31 mouse cellular contexts compared by ENCODE assay signal in genomic region chr6:136883431-136883915, GRCm38 (mm10). TPM values are rescaled to one million over a fixed set of nuclear protein-coding genes. Genes with fewer than 3 reads are reported as not detected.
DNase-seq lines count a peak whose midpoint lies in the region; ATAC-seq and TF ChIP-seq lines count a peak whose summit lies in the region.
"Had no signal": no experiment of that assay in that cellular context is flagged by ENCODE, and none has a peak within 500 bp of the region (broad histone marks: within the 10 kb centered on the region; RNA-seq: fewer than 3 reads in every experiment).

No protein-coding gene starts in this region.

- H3K4me3 ChIP-seq in heart, adult 2 months, result no peak overlapping the region
- H3K4me3 ChIP-seq: forebrain, embryonic 12.5 days; heart, embryonic 10.5 days; hindbrain, embryonic 10.5 days; intestine, embryonic 15.5 days; limb, embryonic 15.5 days; midbrain, embryonic 10.5 days; stomach, embryonic 15.5 days had no signal

- H3K27ac ChIP-seq in heart, adult 2 months, result no peak overlapping the region
- H3K27ac ChIP-seq: forebrain, embryonic 12.5 days; heart, embryonic 10.5 days; hindbrain, embryonic 10.5 days; intestine, embryonic 15.5 days; limb, embryonic 15.5 days; liver, embryonic 14.5 days; midbrain, embryonic 10.5 days; stomach, embryonic 15.5 days had no signal

- no peak for TF ChIP-seq POLR2A in heart, adult 2 months (IDR thresholded peaks at IDR 0.05; ENCODE audit: insufficient read depth, low read depth, low read length)

- ATAC-seq in monocyte, adult 5-6 weeks (replicated peaks; ENCODE audit: insufficient number of reproducible peaks, low FRiP score, low TSS enrichment, poor library complexity, severe bottlenecking), result no peak
- ATAC-seq: activated CD4-positive, CD25-positive, alpha-beta regulatory T cell, adult 4 months; hindbrain, embryonic 16.5 days; intestine, embryonic 15.5 days; midbrain, embryonic 16.5 days had no signal

- no peaks in the 10 kb centered on the region for H3K36me3 ChIP-seq in heart, adult 2 months (ENCODE audit: control insufficient read depth, insufficient read depth, low read length)
- H3K36me3 ChIP-seq: forebrain, embryonic 12.5 days; heart, embryonic 10.5 days; hindbrain, embryonic 10.5 days; intestine, embryonic 15.5 days; limb, embryonic 15.5 days; midbrain, embryonic 10.5 days; stomach, embryonic 15.5 days had no signal

- H3K4me1 ChIP-seq in heart, adult 2 months (ENCODE audit: control insufficient read depth, insufficient read depth, low read length), result peaks cover 2% of the 10 kb centered on the region
- H3K4me1 ChIP-seq: forebrain, embryonic 12.5 days; hindbrain, embryonic 10.5 days; midbrain, embryonic 10.5 days had no signal

- TF ChIP-seq CTCF in heart, adult 2 months (IDR thresholded peaks at IDR 0.05), result no peak

- H3K27me3 ChIP-seq in heart, adult 2 months (ENCODE audit: control insufficient read depth, insufficient read depth, low read length), result no peaks in the 10 kb centered on the region
- H3K27me3 ChIP-seq: forebrain, embryonic 12.5 days; intestine, embryonic 15.5 days; limb, embryonic 15.5 days; stomach, embryonic 15.5 days had no signal

- intact Hi-C loops in heart, adult 2 months (cut with DNase I), result no loop called here

- H3K79me2 ChIP-seq in heart, adult 2 months (replicated peaks; ENCODE audit: control insufficient read depth, insufficient read depth, low read length), result no peaks in the 10 kb centered on the region

- 59% methylated on average over 3 of the region's 3 CpGs for WGBS in heart, adult 2 months

- no peak for TF ChIP-seq EP300 in heart, adult 2 months (IDR thresholded peaks at IDR 0.05; ENCODE audit: insufficient read depth, low read depth, low read length)

- no peak overlapping the region for H3K9ac ChIP-seq in heart, adult 2 months (ENCODE audit: low read depth, low read length)
- H3K9ac ChIP-seq: forebrain, embryonic 12.5 days; intestine, embryonic 15.5 days; limb, embryonic 15.5 days; liver, embryonic 14.5 days; stomach, embryonic 15.5 days had no signal

- DNase-seq in heart, adult 11 months, result peak; percentile 93
- no peak for DNase-seq in heart, adult 2 months
- DNase-seq in kidney, postnatal 14 days, result peak; percentile 50
- DNase-seq in kidney, adult 8-10 months, result no peak
- peak; percentile 27 for DNase-seq in lung, postnatal 36 days
- DNase-seq in lung, adult 18-20 months, result no peak
- DNase-seq: adrenal gland, adult 8-10 months; cerebellum, adult 11-12 months; layer of hippocampus, adult 9-11 months; thymus, adult 2 months; thymus, postnatal 4 days had no signal

RNA-seq across cellular contexts. Expression of gene Mgp, which starts 7.8 kb away (rescaled TPM):
- 100 to 1,000 TPM; 409 to 433 TPM for total RNA-seq in heart, adult 2 months (2021)
- polyA plus RNA-seq in heart, adult 2 months (2012; rRNA removed), result 1,071 and 1,296 TPM in 2 replicates
- total RNA-seq in monocyte, adult 5-6 weeks (2017), result not detected in 3 replicates
- total RNA-seq: MEL had no signal
- polyA plus RNA-seq: activated CD4-positive, CD25-positive, alpha-beta regulatory T cell, adult 4 months had no signal

RNA-seq across cellular contexts. Expression of gene Art4, which starts 25.9 kb away (rescaled TPM):
- 10 to 100 TPM; 16.3 to 19.6 TPM for total RNA-seq in heart, adult 2 months (2021)
- 12.8 and 19.9 TPM in 2 replicates for polyA plus RNA-seq in heart, adult 2 months (2012; rRNA removed)
- total RNA-seq in monocyte, adult 5-6 weeks (2017), result not detected in 3 replicates
- total RNA-seq: left cerebral cortex, adult 18-20 months had no signal
- polyA plus RNA-seq: C2C12; neural tube, embryonic 14.5 days had no signal

RNA-seq across cellular contexts. Expression of gene Erp27, which starts 38.5 kb away (rescaled TPM):
- total RNA-seq in heart, adult 2 months (2021), result not detected
- 0.29 and 0.51 TPM in 2 replicates for polyA plus RNA-seq in heart, adult 2 months (2012; rRNA removed)
- 3.7 to 8.5 TPM (median 5.7 TPM) in 3 replicates for total RNA-seq in monocyte, adult 5-6 weeks (2017)
- total RNA-seq: left cerebral cortex, adult 18-20 months; left cerebral cortex, postnatal 25 days; MEL had no signal
- polyA plus RNA-seq: embryonic facial prominence, embryonic 11.5 days; forebrain, embryonic 12.5 days; hindbrain, embryonic 10.5 days; midbrain, embryonic 10.5 days; neural tube, embryonic 14.5 days had no signal

RNA-seq across cellular contexts. Expression of gene Pde6h, which starts 40.2 kb away (rescaled TPM):
- total RNA-seq in heart, adult 2 months (2021), result under 1 TPM in 1 of 2 experiments, not detected in 1; 0.30 TPM
- 0.04 and 0.26 TPM in 2 replicates for polyA plus RNA-seq in heart, adult 2 months (2012; rRNA removed)
- 0.10 TPM in 1 of 3 replicates, not detected in the others for total RNA-seq in monocyte, adult 5-6 weeks (2017)
- total RNA-seq: MEL had no signal
- polyA plus RNA-seq: embryonic facial prominence, embryonic 11.5 days; forebrain, embryonic 12.5 days; heart, embryonic 10.5 days; hindbrain, embryonic 10.5 days; intestine, embryonic 15.5 days; midbrain, embryonic 10.5 days; neural tube, embryonic 14.5 days; stomach, embryonic 15.5 days had no signal

RNA-seq across cellular contexts. Expression of gene Smco3, which starts 48.2 kb away (rescaled TPM):
- not detected for total RNA-seq in heart, adult 2 months (2021)
- polyA plus RNA-seq in heart, adult 2 months (2012; rRNA removed), result 0.04 TPM in 1 of 2 replicates, not detected in the other
- total RNA-seq in monocyte, adult 5-6 weeks (2017), result 0.49 TPM in 1 of 3 replicates, not detected in the others
- total RNA-seq: MEL had no signal
- polyA plus RNA-seq: activated CD4-positive, CD25-positive, alpha-beta regulatory T cell, adult 4 months; heart, embryonic 10.5 days; heart, embryonic 16.5 days; hindbrain, embryonic 10.5 days; large intestine, adult 2 months; midbrain, embryonic 10.5 days had no signal

Comparison
In these comparisons a context has a peak if more than half of its experiments do, and no peak if none do; other contexts are left out.
1. DNase-seq: peak in heart, adult 11 months (single experiment), kidney, postnatal 14 days (single experiment) and lung, postnatal 36 days (single experiment); none in heart, adult 2 months (0 of 2), kidney, adult 8-10 months (0 of 2) and lung, adult 18-20 months (0 of 2).
2. RNA of gene Mgp, which starts 7.8 kb away (total RNA-seq): 409 to 433 TPM in heart, adult 2 months; not detected in monocyte, adult 5-6 weeks; every median in the first group is over 100 times any median in the second.
3. RNA of gene Art4, which starts 25.9 kb away (total RNA-seq): 16.3 to 19.6 TPM in heart, adult 2 months; not detected in monocyte, adult 5-6 weeks; every median in the first group is over 10 times any median in the second.